Mouse (Mus musculus) layer of hippocampus, postnatal 25 days (tissue): Measurements from ENCODE around the gene Rab6b. TPM values are rescaled to one million over a fixed set of nuclear protein-coding genes. Genes with fewer than 3 reads are reported as not detected.

Experiments used
- DNase-seq, 2 experiments: peaks; one replicate each; pipeline ENCODE4 v3.0.0; 2022; ENCODE audit warnings: mixed read lengths in 2 of 2, low spot score in 1 of 2; ENCODE audit errors: extremely low spot score in 1 of 2
- total RNA-seq, 2 experiments: library from RNA; stranded (reverse); gene quantifications; 2 replicates each; pipeline ENCODE4 v1.2.3; 2021

Rab6b gene
- total RNA-seq, 2 experiments from 2014 or later, result 454 to 464 TPM

DNA sequence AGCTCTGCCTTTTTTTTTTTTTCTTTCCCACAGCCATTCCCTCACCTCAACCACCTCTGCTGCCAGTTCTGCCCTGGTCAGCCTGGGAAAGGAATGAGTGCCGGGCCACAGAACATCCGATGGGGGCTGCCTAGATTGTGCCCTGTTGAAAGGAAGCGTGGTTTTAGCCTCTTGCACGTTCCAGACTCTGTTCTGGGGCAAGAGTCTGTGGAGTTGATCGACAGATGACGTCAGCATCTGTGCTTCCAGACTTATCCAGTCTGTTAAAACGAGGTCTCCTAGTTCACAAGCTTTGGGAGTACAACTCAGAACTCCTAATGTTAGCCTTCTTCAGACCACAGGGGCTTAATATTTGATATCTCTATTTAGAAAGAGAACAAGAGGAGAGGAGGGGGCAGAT is 122.5 kb downstream of the Rab6b start:
- DNase-seq, result no peak

DNA sequence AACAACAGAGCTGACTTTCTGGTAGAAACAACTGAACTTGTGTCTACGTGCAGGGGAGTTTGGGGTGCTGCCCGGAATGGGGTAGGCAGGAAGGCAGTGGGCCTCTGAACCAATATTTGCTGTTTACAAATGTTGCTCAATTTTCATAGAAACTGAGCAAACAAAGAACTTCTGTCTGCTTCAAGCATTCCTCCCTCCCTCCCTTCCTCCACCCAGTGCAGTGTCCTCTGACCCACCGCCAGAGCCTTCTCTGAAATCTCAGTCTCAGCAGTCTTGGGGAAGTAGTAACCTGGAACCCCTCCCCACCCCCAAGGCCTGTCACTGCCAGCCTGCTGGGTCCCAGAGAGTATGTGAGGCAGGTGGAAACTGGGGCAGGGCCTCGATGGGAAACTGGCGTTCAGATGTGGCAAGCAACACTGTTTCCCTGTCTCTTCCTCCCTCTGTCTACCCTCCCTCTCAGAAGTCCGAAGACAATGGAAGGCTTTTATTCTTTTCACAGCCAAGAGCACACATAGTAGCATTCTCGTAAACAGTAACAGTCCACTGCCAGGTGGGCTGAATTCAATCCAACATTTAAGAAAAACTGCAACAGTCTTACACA is 123.1 kb downstream of the Rab6b start:
- DNase-seq, result no peak

Other genes with a start within 250 kb of the Rab6b start
- 1 to 10 TPM; 2.6 to 2.7 TPM for gene Slco2a1, start 123.1 kb upstream of the Rab6b start, total RNA-seq
- 10 to 100 TPM; 20.5 to 22.4 TPM for gene Srprb, start 90.3 kb downstream of the Rab6b start, total RNA-seq
- gene Gm20425, start 118.5 kb downstream of the Rab6b start, total RNA-seq, result 10 to 100 TPM in 1 of 2 experiments, 1 to 10 TPM in 1; 6.6 to 11.5 TPM
- 100 to 1,000 TPM; 174 to 257 TPM for gene Trf, start 118.7 kb downstream of the Rab6b start, total RNA-seq
- 1 to 10 TPM in 1 of 2 experiments, under 1 TPM in 1; 0.66 to 1.3 TPM for gene 1300017J02Rik, start 193.3 kb downstream of the Rab6b start, total RNA-seq
- gene Topbp1, start 193.4 kb downstream of the Rab6b start, total RNA-seq, result 10 to 100 TPM; 19.6 to 22.8 TPM